Mouse (Mus musculus) mouse embryonic stem cell (cell line): ENCODE results near the gene Hbb-bh1.
"Not testable (repeated sequence)": the region's sequence is repeated elsewhere in the genome, so short reads cannot be mapped to it uniquely, and the experiment has no call there.

Source experiments
- in situ Hi-C, 2 experiments: fragments of 300-500 bp; cut with MboI; formaldehyde crosslinking; loops; 1 replicate in 1 of 2; 3 replicates in 1 of 2; pipeline ENCODE4 v1.14.3; 2019 to 2020; ENCODE audit warnings: low sequenced_read_pairs in 2 of 2, low pct_unique_long_range_greater_than_20kb in 1 of 2, mixed read lengths in 1 of 2; ENCODE audit not compliant: unreplicated experiment in 1 of 2

Hbb-bh1 gene

GRCm38 (mm10) chr7:103843034-103843433 lies at the start of gene Hbb-bh1:
TSS of gene Hbb-bh1 (minus strand) at chr7:103843164.
- in situ Hi-C loops, result no loop called here

DNA sequence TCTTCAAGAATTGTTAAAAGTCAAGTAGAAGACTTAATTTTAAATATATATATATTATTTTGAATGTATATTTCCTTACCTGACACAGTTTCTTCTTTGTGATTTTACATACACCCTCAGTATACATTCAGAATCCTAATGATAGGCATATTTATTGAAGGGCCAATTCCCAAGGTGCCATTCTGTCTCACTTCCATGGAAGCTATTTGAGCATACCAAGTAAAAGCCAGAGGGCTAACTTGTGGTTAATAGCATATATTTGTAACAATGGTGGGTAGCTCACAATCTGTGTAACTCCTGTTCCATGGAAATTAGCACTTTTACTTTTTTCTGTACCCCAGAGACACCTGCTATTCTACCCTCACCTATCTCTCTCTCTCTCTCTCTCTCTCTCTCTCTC lies 43.2 kb upstream of the Hbb-bh1 start, which contains the start of gene Olfr66:
Gene Olfr66, minus strand, starts transcription at position 101 of the 400 bp plus-strand sequence.
- in situ Hi-C loops, result no loop called here

GRCm38 (mm10) chr7:103877093-103877492 lies 34.1 kb upstream of the Hbb-bh1 start:
- in situ Hi-C loops, result no loop called here

GRCm38 (mm10) chr7:103874451-103874850 lies 31.5 kb upstream of the Hbb-bh1 start:
- in situ Hi-C loops, result no loop called here

DNA sequence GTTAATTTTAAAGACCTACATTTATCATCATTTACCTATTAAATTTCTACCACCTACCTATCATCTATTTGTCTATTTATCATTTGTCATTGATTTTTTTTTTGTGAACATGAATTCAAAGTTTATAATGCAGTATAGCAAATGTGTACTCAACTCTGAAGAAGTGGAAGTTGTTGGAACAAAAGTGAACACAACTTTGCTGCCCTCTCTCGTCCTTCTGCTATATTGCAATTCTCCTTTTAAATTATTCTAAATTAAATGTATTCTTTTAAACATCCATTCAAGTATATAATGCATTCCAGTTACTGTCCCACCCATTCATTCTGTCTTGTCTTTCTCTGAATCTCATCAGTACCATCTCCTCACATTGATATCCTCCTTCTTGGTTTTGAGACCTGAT lies 30.1 kb upstream of the Hbb-bh1 start:
- in situ Hi-C loops, result no loop called here

GRCm38 (mm10) chr7:103870667-103871066 lies 27.7 kb upstream of the Hbb-bh1 start:
- in situ Hi-C loops, result no loop called here

DNA sequence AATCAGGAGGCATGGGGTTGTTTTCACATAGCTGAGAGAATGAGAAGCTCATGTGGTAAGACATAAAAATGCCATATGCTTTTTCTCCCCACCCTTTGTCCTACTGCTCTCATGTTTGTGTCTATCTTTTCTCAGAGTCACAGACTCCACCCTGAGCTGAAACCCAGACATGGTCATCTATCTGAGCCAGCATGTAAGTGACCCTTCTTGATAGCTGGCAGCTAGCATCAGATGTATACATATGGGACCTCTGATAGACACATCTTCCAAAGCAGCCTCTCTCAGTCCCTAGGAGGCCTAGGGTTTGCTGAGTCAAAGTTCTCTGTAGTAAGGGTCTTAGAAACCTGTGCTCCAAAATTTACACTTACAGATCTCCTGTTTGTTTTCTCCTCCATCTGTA lies 22.8 kb upstream of the Hbb-bh1 start:
- in situ Hi-C loops, result no loop called here

DNA sequence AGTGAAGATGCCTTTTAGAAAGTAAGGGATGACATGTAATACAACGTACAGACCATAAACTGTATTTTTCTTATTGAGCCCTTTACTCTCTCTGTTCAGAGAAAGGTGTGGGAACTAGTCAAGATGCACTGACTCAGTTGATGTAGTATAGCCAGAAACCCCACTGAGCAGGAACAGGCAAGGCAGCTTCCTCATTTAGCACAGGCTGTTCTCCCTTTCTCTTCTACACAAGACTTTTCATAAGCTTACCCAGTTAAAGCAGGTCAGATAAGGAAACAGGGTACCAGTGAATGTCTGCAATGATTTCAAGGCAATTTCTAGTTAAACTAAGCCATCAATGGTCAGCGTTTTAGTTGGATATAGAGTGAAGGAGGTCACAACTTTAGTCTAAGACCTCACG lies 18.6 kb upstream of the Hbb-bh1 start:
- in situ Hi-C loops, result no loop called here

- in situ Hi-C loops, result no loop called here
Measured at GRCm38 (mm10) chr7:103860855-103861254, 17.9 kb upstream of the Hbb-bh1 start.

- in situ Hi-C loops, result no loop called here
Measured at GRCm38 (mm10) chr7:103859076-103859475, 16.1 kb upstream of the Hbb-bh1 start.

DNA sequence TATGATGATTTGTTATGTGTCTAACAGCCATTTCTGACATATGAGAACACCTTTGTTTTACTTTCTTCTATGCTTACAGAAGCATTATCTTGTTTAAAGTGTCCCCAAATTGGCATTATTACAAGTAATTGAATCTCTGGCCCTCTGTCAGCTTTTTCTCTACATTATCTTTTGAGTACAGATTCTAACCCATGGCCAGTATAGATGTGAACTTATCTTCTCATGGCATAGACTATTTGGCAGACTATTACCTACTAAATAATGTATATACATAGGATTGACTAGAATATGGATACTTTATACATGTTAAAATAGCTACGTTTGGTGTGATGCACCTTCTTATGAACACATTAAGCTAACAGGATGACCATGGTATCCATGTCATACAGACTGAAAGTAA lies 11.7 kb upstream of the Hbb-bh1 start:
- in situ Hi-C loops, result no loop called here

- in situ Hi-C loops, result no loop called here
Measured at GRCm38 (mm10) chr7:103853090-103853489, 10.1 kb upstream of the Hbb-bh1 start, which contains the start of gene Hbb-y. TSS of gene Hbb-y (minus strand) at chr7:103853216.

DNA sequence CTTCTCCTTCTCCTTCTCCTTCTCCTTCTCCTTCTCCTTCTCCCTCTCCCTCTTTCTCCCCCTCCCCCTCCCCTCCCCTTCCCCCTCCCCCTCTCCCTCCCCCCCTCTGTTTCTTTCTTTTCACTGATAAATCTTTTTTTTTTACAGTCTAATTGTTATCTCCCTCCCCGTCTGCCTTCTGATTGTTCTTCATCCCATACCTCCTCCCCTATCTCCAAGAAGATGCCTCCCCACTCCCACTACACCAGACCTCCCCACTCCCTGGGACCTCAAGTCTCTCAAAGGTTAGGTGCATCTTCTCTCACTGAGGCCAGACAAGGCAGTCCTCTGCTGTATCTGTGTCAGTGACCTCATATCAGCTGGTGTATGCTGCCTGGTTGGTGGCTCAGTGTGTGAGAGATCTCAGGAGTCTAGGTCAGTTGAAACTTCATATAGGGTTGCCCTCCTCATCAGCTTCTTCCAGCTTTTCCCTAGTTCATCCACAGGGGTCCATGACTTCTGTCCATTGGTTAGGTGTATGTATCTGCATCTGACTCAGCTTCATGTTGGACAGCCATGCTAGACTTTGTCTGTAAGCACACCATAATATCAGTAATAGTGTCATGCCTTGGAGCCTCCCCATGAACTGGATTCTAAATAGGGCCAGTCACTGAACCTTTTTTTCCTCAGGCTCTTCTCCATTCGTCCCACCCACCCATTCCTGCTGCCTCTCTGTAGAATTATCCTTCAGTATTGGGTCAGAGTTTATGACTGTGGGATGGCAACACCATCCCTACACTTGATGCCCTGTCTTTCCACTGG lies 1.8 kb upstream of the Hbb-bh1 start:
- in situ Hi-C loops, result no loop called here

GRCm38 (mm10) chr7:103840268-103840667 lies 2.7 kb downstream of the Hbb-bh1 start, which contains the start of gene Hbb-bh2:
TSS of gene Hbb-bh2 (minus strand) at chr7:103840520.
- in situ Hi-C loops, result no loop called here

DNA sequence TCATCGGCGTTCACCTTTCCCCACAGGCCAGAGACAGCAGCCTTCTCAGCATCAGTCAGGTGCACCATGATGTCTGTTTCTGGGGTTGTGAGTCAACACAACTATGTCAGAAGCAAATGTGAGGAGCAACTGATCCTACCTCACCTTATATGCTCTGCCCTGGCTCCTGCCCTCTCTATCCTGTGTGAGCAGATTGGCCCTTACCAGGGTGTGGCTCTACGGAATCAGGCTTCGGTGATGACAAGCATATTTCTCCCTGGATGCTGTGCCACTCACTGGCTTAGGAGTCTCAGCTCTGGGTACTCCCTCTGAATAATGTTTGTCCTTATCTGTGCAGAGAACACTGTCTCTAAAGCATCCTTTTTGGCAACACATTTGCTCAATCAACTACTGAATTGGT lies 15.2 kb downstream of the Hbb-bh1 start, which contains the start of gene Hbb-bs:
Gene Hbb-bs, minus strand, starts transcription at position 289 of the 400 bp plus-strand sequence.
- in situ Hi-C loops, result no loop called here

GRCm38 (mm10) chr7:103827139-103827538 lies 15.8 kb downstream of the Hbb-bh1 start:
- in situ Hi-C loops, result not testable (repeated sequence)

DNA sequence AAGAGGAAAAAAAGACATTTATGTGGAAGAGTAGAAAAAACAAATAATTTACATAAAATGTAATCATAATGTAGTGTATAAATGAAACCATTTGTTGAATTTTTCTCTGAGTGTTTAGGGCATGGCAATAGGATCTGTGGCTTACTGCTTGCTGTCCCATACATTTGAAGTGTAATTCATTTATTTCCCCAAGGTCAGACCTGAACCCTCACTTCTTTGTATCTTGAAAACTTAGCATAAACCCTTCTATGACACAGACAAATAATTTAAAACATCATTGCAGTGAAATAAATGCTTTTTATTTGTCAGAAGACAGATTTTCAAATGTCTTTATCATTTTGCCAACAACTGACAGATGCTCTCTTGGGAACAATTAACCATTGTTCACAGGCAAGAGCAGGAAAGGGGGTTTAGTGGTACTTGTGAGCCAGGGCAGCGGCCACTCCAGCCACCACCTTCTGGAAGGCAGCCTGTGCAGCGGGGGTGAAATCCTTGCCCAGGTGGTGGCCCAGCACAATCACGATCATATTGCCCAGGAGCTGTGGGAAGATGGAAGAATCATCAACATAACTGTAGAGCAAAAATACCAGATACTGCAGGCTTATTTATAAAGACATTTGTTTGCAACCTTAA lies 16.6 kb downstream of the Hbb-bh1 start:
- in situ Hi-C loops, result no loop called here

GRCm38 (mm10) chr7:103825536-103826254 lies 17.3 kb downstream of the Hbb-bh1 start:
- in situ Hi-C loops, result no loop called here

DNA sequence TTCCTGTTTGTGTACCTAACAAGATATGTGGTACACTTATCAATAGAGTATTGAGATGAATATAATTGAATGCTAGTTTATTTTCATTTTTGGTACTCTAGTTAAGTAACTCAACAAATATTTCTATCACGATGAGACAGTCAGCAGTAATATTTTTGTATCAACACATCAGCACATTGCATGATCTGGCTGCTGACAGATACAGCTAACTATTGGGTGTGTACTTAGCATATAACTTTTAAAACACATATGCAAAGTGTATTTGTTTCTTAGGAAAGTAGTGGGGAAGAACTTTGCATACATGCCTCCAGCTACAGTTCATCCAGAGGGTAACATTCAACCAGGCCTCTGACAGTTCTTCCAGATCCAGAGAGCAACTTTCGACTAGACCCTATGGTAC lies 18.4 kb downstream of the Hbb-bh1 start:
- in situ Hi-C loops, result no loop called here
